Mouse (Mus musculus) hindbrain, postnatal 0 days (tissue): Measurements from ENCODE around the gene Bmp7. TPM values are rescaled to one million over a fixed set of nuclear protein-coding genes. Genes with fewer than 3 reads are reported as not detected.

Experiments used
- ATAC-seq: fragments of 200-750 bp; cut with Nextera tagmentation; 2 replicates; pipeline ENCODE4 v1.8.0; 2017; ENCODE audit warnings: mild to moderate bottlenecking, moderate TSS enrichment, moderate library complexity
- DNase-seq: peaks from one replicate; pipeline ENCODE4 v3.0.0-alpha.2; 2015; ENCODE audit warnings: low spot score
- H3K27ac ChIP-seq: fragments of 300-500 bp; sonication (generic); 2 replicates; pipeline ENCODE4 v1.5.1; 2014; ENCODE audit warnings: mild to moderate bottlenecking
- H3K27me3 ChIP-seq: fragments of 300-500 bp; sonication (generic); 2 replicates; pipeline ENCODE4 v1.6.1; 2014; ENCODE audit warnings: low read length, mixed read lengths; ENCODE audit not compliant: insufficient read depth
- H3K36me3 ChIP-seq: fragments of 300-500 bp; sonication (generic); 2 replicates; pipeline ENCODE4 v1.6.1; 2014; ENCODE audit warnings: low read length, mixed read lengths; ENCODE audit not compliant: insufficient read depth
- H3K4me1 ChIP-seq: fragments of 300-500 bp; sonication (generic); 2 replicates; pipeline ENCODE4 v1.6.1; 2014; ENCODE audit warnings: antibody characterized with exemption, low read length, mixed read lengths; ENCODE audit not compliant: insufficient read depth
- H3K4me2 ChIP-seq: fragments of 300-500 bp; sonication (generic); 2 replicates; pipeline ENCODE4 v1.6.1; 2014; ENCODE audit warnings: low read depth, mild to moderate bottlenecking, low read length, moderate library complexity, mixed read lengths
- H3K4me3 ChIP-seq: fragments of 300-500 bp; sonication (generic); 2 replicates; pipeline ENCODE4 v1.5.1; 2014; ENCODE audit warnings: low read length
- H3K9ac ChIP-seq: fragments of 300-500 bp; sonication (generic); replicated peaks from 2 replicates; pipeline ENCODE4 v1.6.1; 2014; ENCODE audit warnings: mild to moderate bottlenecking, low read length, moderate library complexity, mixed read lengths
- H3K9me3 ChIP-seq: fragments of 300-500 bp; sonication (generic); 2 replicates; pipeline ENCODE4 v1.6.1; 2016; ENCODE audit warnings: low read length, mixed read lengths
- CTCF ChIP-seq: IDR thresholded peaks from 2 replicates; pipeline ENCODE4 v1.5.1; 2016; ENCODE audit warnings: antibody characterized with exemption, control low read depth, low read depth
- WGBS: fragments of 180-500 bp; shearing (Covaris S2); extraction: QIAGEN DNeasy Blood & Tissue Kit; methylation state at CpG from one replicate; pipeline ENCODE4 v1.1.7; 2014; 5-methylcytosine and 5-hydroxymethylcytosine counted together
- polyA plus RNA-seq: library from polyadenylated mRNA; unstranded; fragments of >200 nt; fragmentation: Nextera tagmentation; extraction: Ambion mirVana; gene quantifications from 2 replicates; pipeline ENCODE4 v1.2.1, GENCODE M21; 2015
- total RNA-seq: library from RNA; depleted of rRNA; stranded (reverse); fragments of >200 nt; gene quantifications from 2 replicates; pipeline ENCODE4 v1.2.3, GENCODE M21; 2014

Gene Bmp7
- total and polyA plus RNA-seq, 2 experiments from 2014 or later = 15.6 to 25.1 TPM

DNA sequence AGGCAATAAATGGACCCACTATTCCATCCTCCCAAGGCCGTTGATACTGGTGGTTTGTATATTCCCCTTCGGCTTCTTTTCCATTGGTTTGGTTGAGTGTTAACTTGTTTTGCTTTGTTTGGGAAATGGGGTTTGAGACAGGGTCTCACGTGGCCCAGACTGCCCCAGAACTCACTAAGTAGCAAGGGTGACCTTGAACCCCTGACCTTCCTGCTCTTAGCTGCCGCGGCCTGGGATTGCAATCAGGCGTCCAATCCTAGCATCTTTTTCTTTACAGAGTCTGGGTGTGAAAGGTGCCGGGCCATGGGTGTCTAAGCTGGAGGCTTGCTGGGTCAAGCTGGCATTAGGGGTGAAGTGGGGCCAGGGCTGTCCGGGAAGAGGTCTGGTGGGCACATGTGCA is 79.5 kb downstream of the Bmp7 start:
- H3K27me3 ChIP-seq = no peaks in the 10 kb centered on the region
- no peak overlapping the region for H3K4me2 ChIP-seq
- no peak for TF ChIP-seq CTCF
- no peaks in the 10 kb centered on the region for H3K36me3 ChIP-seq
- no peak for ATAC-seq
- WGBS = 91% methylated on average over 8 of the region's 8 CpGs
- no peak for DNase-seq
- no peak overlapping the region for H3K27ac ChIP-seq
- H3K4me3 ChIP-seq = no peak overlapping the region
- no peaks in the 10 kb centered on the region for H3K9me3 ChIP-seq
- H3K9ac ChIP-seq = no peak overlapping the region
- H3K4me1 ChIP-seq = peaks cover 6% of the 10 kb centered on the region; the same call in 1 of the 2 replicates

DNA sequence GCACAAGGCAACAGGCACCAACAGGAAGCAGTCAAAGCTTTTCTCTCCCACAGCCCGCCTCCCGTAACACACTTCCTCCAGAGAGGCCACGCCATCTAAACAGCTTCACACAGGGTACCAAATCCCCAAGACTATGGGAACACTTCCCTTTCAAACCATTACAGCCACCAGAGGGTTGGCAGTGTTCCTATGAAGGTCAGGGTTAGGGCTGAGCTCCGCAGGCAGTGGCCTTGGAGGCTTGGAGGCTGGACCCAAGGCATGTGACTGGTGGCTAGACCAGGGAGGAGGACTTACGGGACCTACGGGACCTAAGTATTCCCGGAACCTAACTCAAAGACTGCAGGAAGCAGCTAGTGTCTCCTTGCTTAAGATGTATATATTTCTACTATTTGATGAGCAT is 80.0 kb downstream of the Bmp7 start:
- TF ChIP-seq CTCF = no peak
- Histone ChIP-seq H3K36me3 (no peaks in the 10 kb centered on the region), H3K4me3 (no peak overlapping the region), H3K4me1 (peaks cover 6% of the 10 kb centered on the region; the same call in 1 of the 2 replicates), H3K9ac (no peak overlapping the region), H3K27me3 (no peaks in the 10 kb centered on the region), H3K9me3 (no peaks in the 10 kb centered on the region), H3K4me2 (no peak overlapping the region), H3K27ac (no peak overlapping the region)
- DNase-seq (no peak), ATAC-seq (no peak)
- WGBS = 86% methylated on average over 7 of the region's 7 CpGs

DNA sequence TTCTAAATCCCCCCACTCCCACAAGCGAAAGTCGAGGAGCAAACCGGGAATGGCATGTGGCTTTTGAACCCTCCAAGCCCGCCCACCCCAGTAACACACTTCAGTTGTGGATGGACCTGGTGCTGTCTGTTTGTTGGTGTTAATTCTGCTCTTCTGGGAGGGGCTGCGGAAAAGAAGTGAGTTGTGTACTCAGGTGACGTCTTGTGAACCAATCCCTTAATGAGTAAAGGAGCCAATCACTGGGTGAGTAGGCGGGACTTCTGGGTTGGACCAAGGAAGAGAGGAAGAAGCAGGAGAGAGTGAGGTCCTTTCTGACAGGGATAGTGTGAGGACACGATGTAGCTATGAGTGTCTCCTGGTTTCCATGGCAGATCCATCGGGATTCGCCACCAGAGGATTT is 83.1 kb downstream of the Bmp7 start:
- H3K27ac ChIP-seq = no peak overlapping the region
- no peak overlapping the region for H3K9ac ChIP-seq
- ATAC-seq = no peak
- H3K27me3 ChIP-seq = no peaks in the 10 kb centered on the region
- no peaks in the 10 kb centered on the region for H3K4me1 ChIP-seq
- DNase-seq = no peak
- 68% methylated on average over 10 of the region's 10 CpGs for WGBS
- no peaks in the 10 kb centered on the region for H3K36me3 ChIP-seq
- H3K4me3 ChIP-seq = no peak overlapping the region
- no peak for TF ChIP-seq CTCF
- H3K4me2 ChIP-seq = no peak overlapping the region
- H3K9me3 ChIP-seq = no peaks in the 10 kb centered on the region

DNA sequence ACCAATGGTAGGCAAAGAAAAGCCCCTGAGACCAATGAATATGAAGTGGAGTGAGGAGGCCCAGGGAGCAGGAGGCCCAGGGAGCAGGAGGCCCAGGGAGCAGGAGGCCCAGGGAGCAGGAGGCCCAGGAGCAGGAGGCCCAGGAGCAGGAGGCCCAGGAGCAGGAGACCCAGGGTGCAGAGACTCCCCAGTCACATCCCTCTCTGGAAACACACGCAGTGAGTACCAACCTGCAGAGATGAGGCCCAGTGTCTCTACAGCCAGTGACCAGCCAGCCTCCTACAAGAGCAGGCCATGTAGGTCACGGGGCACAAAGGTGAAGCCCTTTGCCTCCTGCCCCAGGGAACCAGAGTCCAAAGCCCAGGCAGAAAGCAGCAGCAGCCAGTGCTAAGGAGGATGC is 83.6 kb downstream of the Bmp7 start:
- DNase-seq (no peak), ATAC-seq (no peak)
- H3K4me3 ChIP-seq = no peak overlapping the region
- no peak for TF ChIP-seq CTCF
- H3K27me3 ChIP-seq = no peaks in the 10 kb centered on the region
- H3K4me2 ChIP-seq = no peak overlapping the region
- WGBS = 52% methylated on average over 2 of the region's 2 CpGs
- H3K27ac ChIP-seq = no peak overlapping the region
- H3K36me3 ChIP-seq = no peaks in the 10 kb centered on the region
- H3K9me3 ChIP-seq = no peaks in the 10 kb centered on the region
- no peaks in the 10 kb centered on the region for H3K4me1 ChIP-seq
- no peak overlapping the region for H3K9ac ChIP-seq

DNA sequence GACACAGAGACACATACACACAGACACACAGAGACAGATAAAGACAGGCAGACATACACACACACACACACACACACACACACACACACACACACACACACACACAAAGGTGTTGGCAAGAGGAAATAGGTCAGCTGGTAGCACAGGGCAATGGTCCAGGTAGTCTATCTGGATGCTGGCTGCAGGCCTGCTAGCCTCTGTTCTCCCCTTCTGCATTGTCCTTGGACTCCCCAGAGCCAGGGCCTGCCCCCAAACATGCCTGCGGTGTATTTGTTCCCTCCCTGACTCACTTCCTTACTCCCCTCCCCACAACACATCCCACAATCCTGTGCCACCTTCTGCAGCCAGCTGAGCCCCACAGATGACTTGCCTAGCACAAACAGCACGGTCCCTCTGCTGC is 86.0 kb downstream of the Bmp7 start:
- H3K4me2 ChIP-seq = no peak overlapping the region
- H3K4me1 ChIP-seq = no peaks in the 10 kb centered on the region
- H3K9ac ChIP-seq = no peak overlapping the region
- H3K4me3 ChIP-seq = no peak overlapping the region
- WGBS = 23% methylated on average over 2 of the region's 2 CpGs
- no peak overlapping the region for H3K27ac ChIP-seq
- no peaks in the 10 kb centered on the region for H3K27me3 ChIP-seq
- no peaks in the 10 kb centered on the region for H3K9me3 ChIP-seq
- no peak for TF ChIP-seq CTCF
- DNase-seq = peak; percentile 42
- ATAC-seq = peak; percentile 57; the same call in 1 of the 2 replicates
- no peaks in the 10 kb centered on the region for H3K36me3 ChIP-seq

DNA sequence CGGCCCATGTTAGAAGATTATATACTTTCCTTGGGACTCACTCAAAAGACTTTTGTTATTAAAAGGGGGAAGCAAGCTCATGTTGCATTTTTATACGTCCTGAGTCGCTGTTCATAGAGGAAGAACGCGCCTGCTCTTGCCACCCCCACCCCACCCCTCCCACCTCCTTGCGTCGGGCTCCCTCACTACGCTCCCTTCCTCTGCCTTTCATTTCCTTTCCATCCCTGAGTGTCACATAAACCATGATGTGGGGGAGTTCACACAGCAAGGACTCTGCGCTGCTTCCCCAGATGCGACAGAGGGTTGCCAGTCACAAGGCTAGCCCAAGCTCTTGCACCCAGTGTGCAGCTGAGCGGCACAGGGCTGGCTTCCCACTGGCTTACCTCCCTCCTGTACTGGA is 88.3 kb downstream of the Bmp7 start:
- H3K4me1 ChIP-seq = no peaks in the 10 kb centered on the region
- TF ChIP-seq CTCF = no peak
- 79% methylated on average over 11 of the region's 11 CpGs for WGBS
- H3K27ac ChIP-seq = no peak overlapping the region
- no peaks in the 10 kb centered on the region for H3K9me3 ChIP-seq
- no peaks in the 10 kb centered on the region for H3K36me3 ChIP-seq
- no peak overlapping the region for H3K4me2 ChIP-seq
- no peaks in the 10 kb centered on the region for H3K27me3 ChIP-seq
- DNase-seq (no peak), ATAC-seq (no peak)
- no peak overlapping the region for H3K9ac ChIP-seq
- no peak overlapping the region for H3K4me3 ChIP-seq

DNA sequence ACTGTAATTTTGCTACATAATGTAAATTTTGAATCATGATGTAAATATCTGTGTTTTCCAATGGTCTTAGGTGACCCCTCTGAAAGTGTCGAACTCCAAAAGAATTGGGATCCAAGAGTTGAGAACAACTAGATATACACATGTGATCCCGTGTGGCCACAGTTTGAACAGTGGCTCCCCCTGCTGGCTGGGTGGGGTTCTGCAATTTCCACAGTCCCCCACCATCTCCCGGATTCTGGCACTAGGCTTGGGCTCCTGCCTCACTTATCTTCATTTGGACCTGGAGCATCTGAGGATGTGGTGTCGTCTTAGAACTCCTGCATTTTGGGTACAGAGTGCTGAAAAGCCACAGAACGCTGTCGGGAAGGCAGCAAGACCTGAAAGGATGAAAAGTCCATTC is 91.9 kb downstream of the Bmp7 start:
- no peaks in the 10 kb centered on the region for H3K36me3 ChIP-seq
- 54% methylated on average over 6 of the region's 6 CpGs for WGBS
- DNase-seq = no peak

More for the DNA sequence above, 91.9 kb downstream of the Bmp7 start:
- H3K9me3 ChIP-seq = no peaks in the 10 kb centered on the region
- H3K9ac ChIP-seq = no peak overlapping the region
- no peak overlapping the region for H3K4me3 ChIP-seq
- TF ChIP-seq CTCF = peak; percentile 66
- H3K27me3 ChIP-seq = no peaks in the 10 kb centered on the region
- no peak overlapping the region for H3K27ac ChIP-seq
- H3K4me1 ChIP-seq = no peaks in the 10 kb centered on the region
- H3K4me2 ChIP-seq = no peak overlapping the region
- no peak for ATAC-seq
